Mouse (Mus musculus): Measurements from ENCODE around the gene Dmgdh. TPM values are rescaled to one million over a fixed set of nuclear protein-coding genes. Genes with fewer than 3 reads are reported as not detected.

The Dmgdh gene
- not detected in 2 replicates for total RNA-seq (2023)

DNA sequence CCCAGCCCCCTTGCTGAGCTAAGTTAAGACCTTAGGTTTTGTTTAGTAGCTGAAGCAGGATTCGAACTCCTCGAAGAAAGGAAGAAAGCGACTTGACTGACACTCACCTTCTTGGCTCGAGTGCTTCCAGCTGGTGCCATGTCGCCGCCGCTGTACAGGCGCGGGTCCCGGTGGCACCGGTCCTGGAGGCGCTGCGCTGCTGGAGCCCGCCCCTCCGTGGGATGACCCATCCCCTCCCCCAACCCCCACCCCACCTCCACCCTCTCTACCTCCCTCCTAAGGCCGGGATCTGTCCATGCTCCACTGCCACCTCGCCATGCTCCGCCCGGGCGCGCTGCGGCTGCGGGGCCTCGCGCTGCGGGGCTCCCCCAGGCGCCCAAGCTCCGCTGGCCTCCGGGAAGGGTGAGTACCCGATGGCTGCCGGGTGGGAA, at the start of gene Dmgdh, which contains the start of gene Bhmt2:
Gene Dmgdh, plus strand, starts transcription at position 303 of the 431 bp plus-strand sequence.
Gene Bhmt2, minus strand, starts transcription at position 172 of the 431 bp plus-strand sequence.

DNA sequence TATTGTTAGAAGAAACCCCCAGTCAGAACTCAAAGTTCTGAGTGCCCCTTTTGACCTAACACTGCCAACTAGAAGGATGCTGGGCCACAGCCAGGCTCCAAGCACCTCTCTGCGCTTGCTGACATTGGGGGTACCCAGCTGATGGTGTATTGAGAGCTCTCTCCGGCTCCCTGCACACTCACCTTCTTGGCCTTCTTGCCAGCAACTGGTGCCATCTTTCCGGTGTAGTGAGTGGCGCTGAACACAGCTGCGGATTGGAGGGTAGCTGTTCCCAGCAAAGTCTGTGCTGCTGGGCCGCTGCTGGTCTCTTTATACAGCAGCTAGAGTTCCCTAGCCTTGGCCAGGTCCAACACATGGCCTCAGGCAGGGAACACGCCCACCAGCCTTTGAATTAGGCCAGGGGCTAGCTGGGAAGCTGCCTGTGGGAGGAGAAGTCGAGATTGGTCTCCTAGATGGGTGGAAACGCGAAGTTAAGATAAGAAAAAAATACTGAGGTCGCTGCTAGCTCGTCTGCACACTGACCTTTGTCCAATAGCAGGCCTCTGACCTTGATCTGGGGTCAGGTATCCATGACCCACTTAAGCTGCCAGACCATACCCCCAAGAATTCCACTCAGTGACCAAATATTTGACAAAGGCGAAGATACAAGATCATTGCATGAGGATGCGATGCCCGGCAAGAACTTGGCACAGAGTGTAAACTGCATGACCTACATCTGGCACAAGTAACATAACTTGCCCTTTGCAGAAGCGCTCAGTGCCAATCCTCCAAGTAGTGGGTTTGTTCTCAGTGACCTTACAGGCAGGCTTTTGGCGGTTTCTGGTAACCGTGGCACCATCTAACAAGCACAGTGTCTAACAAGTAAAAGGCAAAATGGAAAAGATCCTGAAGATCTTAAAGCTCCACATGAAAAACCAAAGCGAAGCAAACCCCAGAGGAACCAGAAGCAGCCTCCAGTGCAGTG, 36.7 kb upstream of the Dmgdh start, which contains the start of gene Bhmt:
Gene Bhmt, minus strand, starts transcription at position 680 of the 964 bp plus-strand sequence.

DNA sequence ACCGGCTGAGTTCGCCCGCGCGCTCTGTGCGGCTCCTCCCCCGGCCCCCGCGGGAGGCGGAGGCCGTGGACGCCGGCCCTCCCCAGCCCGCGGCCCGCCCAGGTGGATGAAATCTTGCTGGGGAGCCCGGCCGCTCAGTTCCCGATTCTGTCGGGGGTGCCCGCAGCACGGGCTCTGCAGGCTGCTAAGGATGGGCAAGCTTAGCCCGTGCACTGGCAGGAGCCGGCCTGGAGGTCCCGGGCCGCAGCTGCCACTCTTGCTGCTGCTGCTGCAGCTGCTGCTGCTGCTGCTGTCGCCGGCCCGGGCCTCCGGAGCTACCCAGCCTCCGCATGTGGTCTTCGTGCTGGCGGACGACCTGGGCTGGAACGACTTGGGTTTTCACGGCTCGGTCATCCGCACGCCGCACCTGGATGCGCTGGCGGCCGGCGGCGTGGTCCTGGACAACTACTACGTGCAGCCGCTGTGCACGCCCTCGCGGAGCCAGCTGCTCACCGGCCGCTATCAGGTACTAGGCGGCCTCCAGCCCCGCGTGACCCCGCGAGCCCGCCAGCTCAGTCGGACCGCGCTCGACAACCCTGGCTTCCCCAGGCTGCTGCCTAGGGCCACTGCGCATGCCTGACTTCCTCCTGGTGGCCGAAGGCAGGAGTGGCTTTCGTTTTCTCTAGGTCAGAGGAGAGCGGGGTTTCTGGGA, 97.5 kb downstream of the Dmgdh start, which contains the start of gene Arsb:
Gene Arsb, plus strand, starts transcription at position 43 of the 691 bp plus-strand sequence.

Other genes with a start within 250 kb of the Dmgdh start
- gene Jmy, start 174.6 kb upstream of the Dmgdh start, total RNA-seq (2023): 14.8 and 24.7 TPM in 2 replicates
- not detected in 2 replicates for gene Bhmt, start 36.5 kb upstream of the Dmgdh start, total RNA-seq (2023)
- gene Bhmt2, start 131 bp upstream of the Dmgdh start, total RNA-seq (2023): not detected in 2 replicates
- 36.4 and 37.4 TPM in 2 replicates for gene Arsb, start 97.2 kb downstream of the Dmgdh start, total RNA-seq (2023)